Mouse (Mus musculus) right cerebral cortex, adult 18-20 months (tissue): ENCODE measurements around the gene Clba1.
"Not testable (repeated sequence)": the region's sequence is repeated elsewhere in the genome, so short reads cannot be mapped to it uniquely, and the experiment has no call there.

Experiments
- DNase-seq: peaks from one replicate; pipeline ENCODE4 v3.0.0; 2022; ENCODE audit warnings: mixed read lengths

The Clba1 gene

GRCm38 (mm10) chr12:112819057-112819662, 10.4 kb downstream of the Clba1 start:
- no peak for DNase-seq

- no peak for DNase-seq
Measured at GRCm38 (mm10) chr12:112820401-112820999, 11.8 kb downstream of the Clba1 start.

- DNase-seq: no peak
Measured at GRCm38 (mm10) chr12:112821216-112821615, 12.5 kb downstream of the Clba1 start.

- DNase-seq: no peak
Measured at GRCm38 (mm10) chr12:112821974-112822373, 13.2 kb downstream of the Clba1 start.

- no peak for DNase-seq
Measured at GRCm38 (mm10) chr12:112822676-112823075, 13.9 kb downstream of the Clba1 start.

- DNase-seq: no peak
Measured at GRCm38 (mm10) chr12:112823221-112823620, 14.5 kb downstream of the Clba1 start.

GRCm38 (mm10) chr12:112825901-112826300, 17.2 kb downstream of the Clba1 start:
- no peak for DNase-seq

- peak; percentile 80 for DNase-seq
Measured at GRCm38 (mm10) chr12:112828501-112829243, 19.9 kb downstream of the Clba1 start.

- peak; percentile 97 for DNase-seq
Measured at GRCm38 (mm10) chr12:112829244-112829864, 20.6 kb downstream of the Clba1 start, which contains the start of gene Cdca4. TSS of gene Cdca4 (minus strand) at chr12:112829423.

GRCm38 (mm10) chr12:112830141-112830540, 21.4 kb downstream of the Clba1 start:
- no peak for DNase-seq

- DNase-seq: no peak
Measured at GRCm38 (mm10) chr12:112830570-112830969, 21.8 kb downstream of the Clba1 start.

- no peak for DNase-seq
Measured at GRCm38 (mm10) chr12:112832411-112832810, 23.7 kb downstream of the Clba1 start.

GRCm38 (mm10) chr12:112833527-112833926, 24.8 kb downstream of the Clba1 start:
- no peak for DNase-seq

- DNase-seq: no peak
Measured at GRCm38 (mm10) chr12:112835046-112835445, 26.3 kb downstream of the Clba1 start.

GRCm38 (mm10) chr12:112840209-112841086, 31.7 kb downstream of the Clba1 start:
- no peak for DNase-seq

GRCm38 (mm10) chr12:112841338-112841892, 32.7 kb downstream of the Clba1 start:
- DNase-seq: not testable (repeated sequence)

- not testable (repeated sequence) for DNase-seq
Measured at GRCm38 (mm10) chr12:112842128-112842527, 33.4 kb downstream of the Clba1 start.

- DNase-seq: peak; percentile 74
Measured at GRCm38 (mm10) chr12:112843803-112844202, 35.1 kb downstream of the Clba1 start.

- DNase-seq: no peak
Measured at GRCm38 (mm10) chr12:112847880-112848279, 39.1 kb downstream of the Clba1 start.

- no peak for DNase-seq
Measured at GRCm38 (mm10) chr12:112849235-112850022, 40.7 kb downstream of the Clba1 start.

- DNase-seq: no peak
Measured at GRCm38 (mm10) chr12:112850344-112850743, 41.6 kb downstream of the Clba1 start.
